Comparison of ENCODE assay signal across 8 mouse cellular contexts in genomic region chr8:84662581-84663065, GRCm38 (mm10). TPM values are rescaled to one million over a fixed set of nuclear protein-coding genes. Genes with fewer than 3 reads are reported as not detected.
DNase-seq lines count a peak whose midpoint lies in the region; ATAC-seq lines count a peak whose summit lies in the region.

Gene Ier2, minus strand, starts transcription at chr8:84662852.

- H3K9ac ChIP-seq in hindbrain, embryonic 12.5 days: peak within 1 kb of the TSS; percentile 72

- peak; percentile 75 for ATAC-seq in hindbrain, embryonic 12.5 days (ENCODE audit: low FRiP score)

- H3K9me3 ChIP-seq in hindbrain, embryonic 12.5 days (replicated peaks): no peaks in the 10 kb centered on the region

- under 1% methylated on average over 27 of the region's 27 CpGs for WGBS in hindbrain, embryonic 12.5 days

- peak within 1 kb of the TSS; percentile 88 for H3K27ac ChIP-seq in hindbrain, embryonic 12.5 days

- H3K4me2 ChIP-seq in hindbrain, embryonic 12.5 days (replicated peaks): peak within 1 kb of the TSS; percentile 93

- H3K27me3 ChIP-seq in hindbrain, embryonic 12.5 days: no peaks in the 10 kb centered on the region

- H3K36me3 ChIP-seq in hindbrain, embryonic 12.5 days: 0 out of 2 replicates have a peak, but pooled peaks cover under 1% of the 10 kb centered on the region

- peaks cover 46% of the 10 kb centered on the region for H3K4me1 ChIP-seq in hindbrain, embryonic 12.5 days

- peak within 1 kb of the TSS; percentile 62 for H3K4me3 ChIP-seq in hindbrain, embryonic 12.5 days

- DNase-seq in NIH3T3 (ENCODE audit: low read depth): peak; percentile 97
- peak; percentile 97 for DNase-seq in cerebellum, postnatal 10 days
- peak; percentile 90 for DNase-seq in frontal cortex, postnatal 10 days (ENCODE audit: low spot score in 2 of 2)
- DNase-seq in layer of hippocampus, postnatal 14 days (ENCODE audit: low spot score in 2 of 2): peak; percentile 94 to 97
- peak; percentile 98 for DNase-seq in lung, postnatal 10 days
- DNase-seq in ovary, postnatal 14 days (ENCODE audit: low spot score): peak; percentile 96
- DNase-seq in thymus, postnatal 10 days (ENCODE audit: low spot score in 2 of 2): peak; percentile 87 to 88

RNA-seq across cellular contexts. Expression of gene Ier2, which starts in this region (rescaled TPM):
- polyA plus RNA-seq in hindbrain, embryonic 12.5 days (2016; fragmentation: Nextera tagmentation; extraction: Ambion mirVana): 62.5 and 64.8 TPM in 2 replicates
- 10 to 100 TPM in 1 of 2 experiments, 1 to 10 TPM in 1; 9.5 to 12.5 TPM for total RNA-seq in layer of hippocampus, postnatal 14 days (2021)

Comparison
In these comparisons a context has a peak if more than half of its experiments do, and no peak if none do; other contexts are left out.
1. Peak in every context shown above with its lines: DNase-seq, ATAC-seq, H3K4me3 ChIP-seq and H3K27ac ChIP-seq.